Mouse (Mus musculus) MEL (cell line): ENCODE data around the gene Cenpp. TPM values are rescaled to one million over a fixed set of nuclear protein-coding genes. Genes with fewer than 3 reads are reported as not detected.

Source experiments
- DNase-seq: peaks from one replicate; pipeline ENCODE4 v3.0.0; 2011; ENCODE audit warnings: low read depth, low spot score
- H3K27ac ChIP-seq: 2 replicates; pipeline ENCODE4 v1.5.1; 2012; ENCODE audit warnings: low read depth, mild to moderate bottlenecking, control low read depth, low read length, moderate library complexity; ENCODE audit not compliant: control insufficient read depth
- H3K27me3 ChIP-seq, 2 experiments: fragments of 150-350 bp in 1 of 2; sonication (generic) in 1 of 2; 2 replicates each; pipeline ENCODE4 v1.6.1; 2012; ENCODE audit warnings: low read length in 2 of 2, mild to moderate bottlenecking in 2 of 2, improper control_type of control experiment in 1 of 2, moderate library complexity in 1 of 2; ENCODE audit not compliant: insufficient read depth in 2 of 2, control insufficient read depth in 1 of 2
- H3K36me3 ChIP-seq, 2 experiments: 2 replicates each; pipeline ENCODE4 v1.6.1; 2012 to 2014; ENCODE audit warnings: low read length in 2 of 2, improper control_type of control experiment in 1 of 2, inconsistent platforms in 1 of 2, mild to moderate bottlenecking in 1 of 2; ENCODE audit not compliant: insufficient read depth in 2 of 2, control insufficient read depth in 1 of 2
- H3K4me1 ChIP-seq, 2 experiments: fragments of 150-350 bp in 1 of 2; sonication (generic) in 1 of 2; 2 replicates each; pipeline ENCODE4 v1.6.1; 2012; ENCODE audit warnings: low read length in 2 of 2, improper control_type of control experiment in 1 of 2, mild to moderate bottlenecking in 1 of 2; ENCODE audit not compliant: insufficient read depth in 2 of 2, control insufficient read depth in 1 of 2
- H3K4me3 ChIP-seq, 2 experiments: fragments of 150-350 bp in 1 of 2; sonication (generic) in 1 of 2; 2 replicates each; pipeline ENCODE4 v1.5.1; 2012; ENCODE audit warnings: low read depth in 2 of 2, low read length in 2 of 2, mild to moderate bottlenecking in 2 of 2, moderate library complexity in 2 of 2, control low read depth in 1 of 2, improper control_type of control experiment in 1 of 2; ENCODE audit not compliant: control insufficient read depth in 1 of 2, insufficient read depth in 1 of 2
- H3K79me2 ChIP-seq: 2 replicates; pipeline ENCODE4 v1.6.1; 2012; ENCODE audit warnings: mild to moderate bottlenecking, low read length, moderate library complexity; ENCODE audit not compliant: control insufficient read depth, poor library complexity, insufficient read depth
- H3K9ac ChIP-seq: 2 replicates; pipeline ENCODE4 v1.6.1; 2012; ENCODE audit warnings: low read depth, mild to moderate bottlenecking, control low read depth, low read length, moderate library complexity; ENCODE audit not compliant: control insufficient read depth, poor library complexity, severe bottlenecking
- H3K9me3 ChIP-seq: fragments of 150-350 bp; sonication (generic); replicated peaks from 2 replicates; pipeline ENCODE4 v1.6.1; 2012; ENCODE audit warnings: mild to moderate bottlenecking, low read length, improper control_type of control experiment, moderate library complexity; ENCODE audit not compliant: insufficient read depth
- CHD1 ChIP-seq: IDR thresholded peaks from 2 replicates; pipeline ENCODE4 v1.6.1; 2012; ENCODE audit warnings: low read depth, mild to moderate bottlenecking, inconsistent platforms, low read length, improper control_type of control experiment
- CHD2 ChIP-seq: IDR thresholded peaks from 2 replicates; pipeline ENCODE4 v1.6.1; 2011; ENCODE audit warnings: low read length, improper control_type of control experiment
- CTCF ChIP-seq, 3 experiments: IDR thresholded peaks in 2 of 3; conservative IDR thresholded peaks in 1 of 3; 2 replicates each; pipeline ENCODE4 v1.5.1; 2011 to 2012; ENCODE audit warnings: low read length in 3 of 3, low read depth in 2 of 3, mild to moderate bottlenecking in 2 of 3, improper control_type of control experiment in 1 of 3, inconsistent platforms in 1 of 3, mixed read lengths in 1 of 3, moderate library complexity in 1 of 3; ENCODE audit not compliant: control insufficient read depth in 1 of 3, insufficient read depth in 1 of 3, poor library complexity in 1 of 3, severe bottlenecking in 1 of 3
- E2F4 ChIP-seq: IDR thresholded peaks from 2 replicates; pipeline ENCODE4 v1.6.1; 2011; ENCODE audit warnings: low read depth, low read length, improper control_type of control experiment, borderline replicate concordance
- GATA1 ChIP-seq: IDR thresholded peaks from 2 replicates; pipeline ENCODE4 v1.6.1; 2011; ENCODE audit warnings: low read depth, low read length, improper control_type of control experiment
- KAT2A ChIP-seq: conservative IDR thresholded peaks from 2 replicates; pipeline ENCODE4 v1.6.1; 2012; ENCODE audit warnings: low read depth, low read length, improper control_type of control experiment, inconsistent platforms
- MAX ChIP-seq: IDR thresholded peaks from 2 replicates; pipeline ENCODE4 v1.6.1; 2011; ENCODE audit warnings: low read length, improper control_type of control experiment
- MXI1 ChIP-seq: IDR thresholded peaks from 2 replicates; pipeline ENCODE4 v1.6.1; 2011; ENCODE audit warnings: mild to moderate bottlenecking, low read depth, low read length, improper control_type of control experiment
- MYC ChIP-seq: IDR thresholded peaks from 2 replicates; pipeline ENCODE4 v1.6.1; 2011; ENCODE audit warnings: low read depth, mild to moderate bottlenecking, low read length, improper control_type of control experiment, moderate library complexity
- NELFE ChIP-seq: IDR thresholded peaks from 2 replicates; pipeline ENCODE4 v1.6.1; 2011; ENCODE audit warnings: low read depth, low read length, improper control_type of control experiment
- POLR2AphosphoS2 ChIP-seq: IDR thresholded peaks from 2 replicates; pipeline ENCODE4 v1.6.1; 2011; ENCODE audit warnings: low read length, improper control_type of control experiment
- RAD21 ChIP-seq: IDR thresholded peaks from 2 replicates; pipeline ENCODE4 v1.6.1; 2011; ENCODE audit warnings: mild to moderate bottlenecking, low read depth, low read length, improper control_type of control experiment
- SIN3A ChIP-seq: IDR thresholded peaks from 2 replicates; pipeline ENCODE4 v1.6.1; 2012; ENCODE audit warnings: low read length, improper control_type of control experiment, inconsistent platforms
- TAL1 ChIP-seq: IDR thresholded peaks from 2 replicates; pipeline ENCODE4 v1.6.1; 2012; ENCODE audit warnings: mild to moderate bottlenecking, inconsistent platforms, low read length, moderate library complexity, mixed read lengths
- UBTF ChIP-seq: IDR thresholded peaks from 2 replicates; pipeline ENCODE4 v1.6.1; 2012; ENCODE audit warnings: low read depth, mild to moderate bottlenecking, inconsistent platforms, low read length, improper control_type of control experiment, moderate library complexity, borderline replicate concordance; ENCODE audit not compliant: insufficient read depth
- USF1 ChIP-seq: IDR thresholded peaks from 2 replicates; pipeline ENCODE4 v1.6.1; 2014; ENCODE audit warnings: low read depth, mild to moderate bottlenecking, inconsistent platforms, low read length, improper control_type of control experiment, moderate library complexity
- ZKSCAN1 ChIP-seq: IDR thresholded peaks from 2 replicates; pipeline ENCODE4 v1.6.1; 2012; ENCODE audit warnings: low read depth, mild to moderate bottlenecking, inconsistent platforms, low read length, improper control_type of control experiment, moderate library complexity
- ZNF384 ChIP-seq: IDR thresholded peaks from 2 replicates; pipeline ENCODE4 v1.6.1; 2012; ENCODE audit warnings: low read depth, mild to moderate bottlenecking, inconsistent platforms, low read length, improper control_type of control experiment
- polyA plus RNA-seq, 2 experiments: library from polyadenylated mRNA; stranded (reverse) in 1 of 2; unstranded in 1 of 2; fragments of >175 nt in 1 of 2; fragments of >200 nt in 1 of 2; gene quantifications; 2 replicates each; pipeline versions ENCODE4 v1.2.1 to v1.2.4; 2012; ENCODE audit warnings: low replicate concordance in 2 of 2, low read depth in 1 of 2; ENCODE audit not compliant: insufficient read length in 2 of 2, insufficient read depth in 1 of 2, missing spikeins in 1 of 2
- total RNA-seq: library from RNA; depleted of rRNA; stranded (reverse); fragments of 300-350 nt; gene quantifications from 2 replicates; pipeline ENCODE4 v1.2.3, GENCODE M21; 2012

Cenpp gene
- total and polyA plus RNA-seq, 3 experiments, result 13.2 to 17.9 TPM; not detected in 1

- no peak overlapping the region for H3K27ac ChIP-seq
- H3K79me2 ChIP-seq, result no peaks in the 10 kb centered on the region
- no peak overlapping the region for H3K9ac ChIP-seq
- no peaks in the 10 kb centered on the region for H3K4me1 ChIP-seq
- no peak for TF ChIP-seq CHD2
- TF ChIP-seq MAX, result no peak
- no peak for TF ChIP-seq CTCF (IDR thresholded peaks at IDR 0.05 in 2 of 3, conservative IDR thresholded peaks at IDR 0.05 in 1 of 3; ENCODE audit: control insufficient read depth in 1 of 3, insufficient read depth in 1 of 3, low read depth in 2 of 3, low read length in 3 of 3, poor library complexity in 1 of 3, severe bottlenecking in 1 of 3)
- TF ChIP-seq, all 39 proteins: peak for 0
- Histone ChIP-seq H3K9me3 (no peaks in the 10 kb centered on the region), H3K27me3 (no peaks in the 10 kb centered on the region), H3K4me3 (no peak overlapping the region), H3K36me3 (no peaks in the 10 kb centered on the region; a peak in 1 of 4 replicates)
- no peak for DNase-seq
Measured at GRCm38 (mm10) chr13:49466393-49467075, 186.1 kb downstream of the Cenpp start.

- no peak overlapping the region for H3K9ac ChIP-seq
- TF ChIP-seq USF1 (no peak), CHD2 (no peak), ZKSCAN1 (no peak), POLR2AphosphoS2 (no peak), CHD1 (no peak), ZNF384 (no peak), KAT2A (no peak), E2F4 (no peak), GATA1 (no peak), MYC (no peak), RAD21 (no peak), SIN3A (no peak), MXI1 (no peak), UBTF (no peak), TAL1 (no peak), NELFE (no peak)
- no peaks in the 10 kb centered on the region for H3K9me3 ChIP-seq
- H3K36me3 ChIP-seq, result no peaks in the 10 kb centered on the region; a peak in 1 of 4 replicates
- H3K79me2 ChIP-seq, result no peaks in the 10 kb centered on the region
- no peak overlapping the region for H3K27ac ChIP-seq
- no peak for DNase-seq
- no peak overlapping the region for H3K4me3 ChIP-seq
- H3K4me1 ChIP-seq, result no peaks in the 10 kb centered on the region
- H3K27me3 ChIP-seq, result no peaks in the 10 kb centered on the region
Measured at GRCm38 (mm10) chr13:49465875-49466274, 186.7 kb downstream of the Cenpp start.
